Mouse (Mus musculus) urinary bladder, postnatal 14 days (tissue): ENCODE measurements at regions not wholly inside any gene's neighbourhood (a gene's known extent, or its start where the extent isn't known, plus 50 kb on each side); places are given as distances from the start of the nearest gene placed in this dataset.

Experiments used
- DNase-seq: peaks from one replicate; pipeline ENCODE4 v3.0.0; 2021; ENCODE audit warnings: low spot score

DNA sequence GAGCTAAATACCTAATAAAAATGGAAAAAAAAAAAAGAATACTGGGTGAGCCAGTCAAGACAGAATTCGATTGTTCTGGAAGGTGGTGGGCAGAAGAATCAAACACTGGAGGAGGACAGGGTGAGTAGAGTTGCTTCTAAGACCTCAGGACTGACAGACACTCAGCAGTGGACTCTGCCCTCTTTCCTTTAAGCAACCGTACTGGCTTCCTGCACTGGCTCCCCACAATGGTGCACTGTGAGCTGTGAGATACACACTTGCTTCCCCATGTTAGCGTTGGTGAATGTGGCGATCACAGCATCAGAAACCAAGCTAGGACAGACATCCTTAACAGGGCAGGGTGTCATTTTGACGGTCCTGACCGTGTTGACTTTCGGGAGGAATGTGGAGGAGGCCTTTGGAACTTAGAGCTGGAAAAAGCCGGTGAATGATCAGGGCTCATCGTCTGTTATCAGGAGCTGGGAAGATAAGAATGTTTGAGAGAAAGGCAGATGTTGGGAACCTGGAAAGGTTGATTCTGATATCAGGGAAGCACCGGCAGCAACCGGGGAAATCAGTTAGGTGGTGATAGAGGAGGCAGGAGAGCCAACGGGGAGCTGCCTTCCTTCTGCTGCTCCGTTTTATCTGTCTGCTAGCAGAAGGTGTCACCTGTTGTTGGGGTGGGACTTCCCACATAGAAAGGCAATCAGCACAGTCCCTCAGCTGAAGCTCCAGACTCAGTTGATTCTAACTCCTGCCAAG is 254.8 kb downstream of the Ajap1 start:
- DNase-seq, result no peak

DNA sequence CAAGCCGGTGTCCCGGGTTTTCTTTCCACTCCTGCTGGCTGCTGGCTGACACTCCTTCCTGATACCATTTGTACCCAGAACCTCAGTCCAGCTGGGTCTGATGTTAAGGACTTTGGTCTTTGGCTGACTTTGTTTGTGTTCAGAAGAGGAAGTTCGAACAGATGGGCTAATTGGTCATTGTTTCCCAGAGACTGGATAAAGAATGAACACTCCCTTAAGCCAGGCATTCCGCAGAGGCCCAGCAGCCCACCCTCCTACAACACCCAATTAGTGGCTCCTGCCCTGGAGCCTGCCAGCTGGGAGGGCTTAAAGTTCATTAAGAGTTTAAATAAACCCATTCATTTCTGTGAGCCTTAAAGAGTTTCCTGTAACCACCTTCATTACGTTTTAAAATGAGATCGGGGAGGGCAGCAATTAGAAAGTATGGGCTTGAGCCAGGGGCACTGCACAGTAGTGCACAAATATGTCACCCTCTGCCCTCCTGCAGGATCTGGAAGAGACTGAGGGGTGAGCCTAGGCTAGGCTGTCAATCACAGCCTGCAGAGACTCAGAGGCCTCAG is 257.9 kb downstream of the Ajap1 start:
- DNase-seq, result no peak

DNA sequence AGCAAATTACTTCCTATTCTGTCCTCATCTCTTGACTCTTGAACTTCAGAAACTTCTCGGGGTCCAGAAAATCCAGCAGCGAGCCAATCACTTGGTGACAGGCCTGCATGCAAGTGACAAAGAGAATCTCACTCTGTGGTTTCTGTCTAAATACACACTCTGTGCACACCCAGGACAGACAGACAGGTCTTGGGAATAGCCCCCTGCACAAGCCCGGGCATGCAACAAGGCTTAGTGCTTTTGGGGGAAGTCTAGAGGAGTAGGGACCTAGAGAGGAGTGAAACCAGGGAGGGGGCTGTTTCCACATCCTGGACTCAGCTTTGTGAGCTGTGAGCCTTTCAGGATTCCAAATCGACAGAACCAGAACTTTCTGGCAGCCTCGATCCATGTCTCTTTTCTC is 259.6 kb downstream of the Ajap1 start:
- DNase-seq, result no peak

DNA sequence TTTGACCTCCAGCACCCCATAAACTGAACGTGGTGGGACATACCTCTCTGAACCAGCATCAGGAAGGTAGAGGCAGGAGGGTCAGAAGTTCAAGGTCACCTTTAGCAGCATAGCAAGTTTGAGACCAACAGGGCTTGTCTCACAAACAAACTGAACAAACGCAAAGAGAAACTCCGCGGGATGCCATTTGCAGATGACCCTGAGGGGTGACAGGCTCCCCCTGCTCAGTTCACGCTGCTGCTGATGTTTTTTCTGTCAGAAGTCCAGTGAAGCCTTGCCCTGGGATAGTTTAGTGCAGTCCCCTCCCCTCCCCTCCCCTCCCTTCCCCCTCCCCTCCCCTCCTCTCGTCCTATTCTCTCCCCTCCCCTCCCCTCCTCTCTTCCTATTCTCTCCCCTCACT is 262.1 kb downstream of the Ajap1 start:
- no peak for DNase-seq

DNA sequence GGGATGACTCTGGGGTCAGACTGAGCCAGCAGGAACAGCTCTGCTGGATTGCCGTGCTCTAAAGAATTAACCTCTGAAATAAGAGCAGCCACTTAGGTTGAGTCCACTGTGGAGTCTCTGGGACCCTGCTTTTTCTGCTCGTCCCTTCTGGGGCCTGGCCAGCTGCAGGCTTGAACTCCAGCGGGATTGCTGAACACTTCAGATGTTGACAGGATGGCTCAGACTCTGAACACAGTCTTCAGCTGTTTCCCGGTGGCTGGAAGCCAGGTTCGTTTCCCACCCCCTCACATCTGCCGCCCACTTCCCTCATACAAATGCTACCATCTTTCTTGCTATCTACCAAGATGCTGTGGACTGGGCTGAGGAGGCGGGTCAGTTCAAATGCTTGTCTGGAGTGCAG is 262.5 kb downstream of the Ajap1 start:
- DNase-seq, result no peak

DNA sequence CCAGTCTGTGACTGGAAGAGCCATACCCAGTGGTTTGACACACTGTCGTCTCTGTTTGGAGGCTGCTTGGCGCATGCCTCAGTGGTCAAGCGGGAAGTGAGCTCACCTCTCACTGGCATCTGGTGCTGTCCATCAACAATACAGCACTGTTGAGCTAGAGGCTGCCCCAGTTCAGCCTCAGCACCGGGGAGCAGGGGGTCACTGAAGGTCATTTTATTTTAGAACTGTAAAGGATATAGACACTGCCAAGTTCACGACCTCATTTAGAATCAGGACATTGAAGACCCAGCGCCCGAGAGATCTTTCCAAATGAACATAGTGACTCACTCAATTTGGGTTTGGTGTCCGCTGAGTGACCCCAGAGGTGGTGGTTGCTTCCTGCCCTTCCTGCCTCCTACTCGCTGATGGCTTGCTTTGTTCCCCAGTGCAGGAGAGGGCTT is 265.1 kb downstream of the Ajap1 start:
- no peak for DNase-seq

DNA sequence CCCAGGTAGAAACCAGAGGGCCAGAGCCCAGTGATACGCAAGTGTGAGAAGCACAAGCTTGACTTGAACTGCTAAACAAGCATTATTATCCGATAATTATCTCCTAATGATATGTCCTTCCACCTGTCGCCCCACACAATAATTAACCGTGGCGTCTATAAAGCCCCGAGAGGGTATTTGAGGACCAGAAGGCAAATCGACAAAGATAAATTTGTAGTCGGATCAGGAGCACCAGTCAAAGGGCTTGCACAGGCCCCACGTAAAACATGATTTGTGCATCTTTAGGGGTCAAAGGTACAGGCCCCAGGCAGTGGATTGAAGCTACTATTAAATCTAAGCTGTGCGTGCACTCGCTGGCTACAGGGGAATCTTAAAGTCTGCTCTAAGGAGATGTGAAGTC is 270.5 kb downstream of the Ajap1 start:
- no peak for DNase-seq

DNA sequence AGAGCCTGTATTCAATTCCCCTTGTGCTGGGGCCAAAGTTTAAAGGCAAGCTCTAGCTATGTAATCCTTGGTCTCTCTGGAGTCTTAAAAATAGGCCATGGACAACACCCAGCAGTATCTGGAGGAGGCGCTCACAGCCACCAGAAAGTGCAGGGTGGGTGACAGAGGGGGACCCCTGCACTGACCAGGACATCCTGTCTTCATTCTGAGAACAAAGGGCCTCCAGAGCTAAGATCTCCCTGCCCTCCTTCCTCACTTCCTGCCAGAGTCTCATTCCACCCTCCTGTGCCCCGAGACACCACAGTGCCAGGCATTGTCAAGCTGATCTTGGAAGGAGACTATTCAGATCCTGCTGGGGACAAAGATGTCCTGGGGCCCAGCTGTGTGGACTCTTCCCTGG is 273.8 kb downstream of the Ajap1 start:
- no peak for DNase-seq

DNA sequence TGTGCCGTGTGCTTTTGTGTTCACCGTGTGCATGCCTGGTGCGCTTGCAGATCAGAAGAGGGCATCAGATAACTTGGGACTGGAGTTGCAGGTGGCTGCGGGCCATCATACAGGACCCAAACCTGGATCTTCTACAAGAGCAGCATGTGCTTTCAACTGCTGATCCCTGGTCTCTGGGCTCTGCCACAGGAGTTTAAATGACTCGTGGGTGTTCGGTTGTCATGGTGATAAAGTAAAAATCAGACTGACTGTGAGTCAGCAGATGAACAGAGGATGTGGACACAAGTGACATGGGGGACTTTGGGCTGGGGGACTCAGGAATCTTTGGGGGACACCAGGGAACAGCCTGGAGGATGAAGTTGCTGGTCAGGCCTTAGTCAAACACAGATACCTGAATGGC is 274.4 kb downstream of the Ajap1 start:
- no peak for DNase-seq

DNA sequence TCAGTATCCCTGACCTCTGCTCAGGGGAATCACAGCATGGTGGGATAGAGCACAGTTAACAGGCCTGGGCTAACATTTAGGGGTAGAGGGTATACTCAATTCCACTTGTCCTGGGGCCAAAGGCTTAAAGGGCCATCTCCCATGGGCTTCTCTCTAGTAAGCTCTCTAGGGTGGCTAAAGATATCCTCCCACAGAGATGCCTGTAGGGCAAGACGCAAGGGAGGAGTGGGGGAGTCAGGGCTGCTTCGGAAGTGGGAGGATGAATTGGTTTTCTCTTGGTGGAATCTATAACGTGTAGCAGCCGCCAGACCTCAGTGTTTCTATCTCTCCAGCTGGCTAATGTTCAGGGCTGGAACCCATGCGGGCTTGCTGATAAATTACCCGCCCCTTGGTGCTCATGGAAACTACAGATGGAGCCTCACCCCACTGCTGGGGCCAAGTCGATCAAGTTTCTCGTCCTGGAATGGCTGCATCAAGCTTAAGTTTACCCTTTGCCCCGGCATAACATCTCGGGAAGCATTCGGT is 275.0 kb downstream of the Ajap1 start:
- no peak for DNase-seq

DNA sequence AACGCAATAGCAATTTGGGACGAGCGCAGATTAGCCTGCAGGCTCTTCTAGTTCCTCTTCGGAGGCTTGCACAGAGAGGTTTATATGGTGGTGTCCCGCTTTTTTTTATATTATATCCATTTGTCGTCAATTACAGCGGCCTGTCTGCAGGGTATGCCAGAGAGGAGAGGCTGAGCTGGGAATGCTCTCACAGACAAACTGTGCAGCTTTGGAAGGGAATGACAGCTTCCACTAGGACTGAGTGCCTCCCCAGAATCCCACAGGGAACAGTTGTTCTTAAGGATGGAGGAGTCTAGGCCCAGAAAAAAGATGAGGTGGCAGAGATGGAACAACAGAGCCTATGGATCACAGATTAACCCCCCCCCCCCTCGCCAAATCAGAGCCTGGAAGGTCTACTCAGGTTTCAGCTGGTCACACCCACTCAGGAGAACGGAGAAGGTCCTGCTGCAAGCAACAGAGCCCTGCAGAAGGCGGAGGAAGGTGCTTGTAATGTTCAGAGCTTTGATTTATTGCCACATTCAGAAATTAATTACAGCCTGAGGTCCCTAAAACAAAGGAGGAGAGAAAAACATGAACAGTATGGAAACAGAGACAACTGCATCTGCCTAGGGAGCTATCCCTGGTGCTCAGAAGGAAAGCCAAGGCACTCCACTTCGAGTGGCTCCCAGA is 275.7 kb downstream of the Ajap1 start:
- DNase-seq, result no peak

DNA sequence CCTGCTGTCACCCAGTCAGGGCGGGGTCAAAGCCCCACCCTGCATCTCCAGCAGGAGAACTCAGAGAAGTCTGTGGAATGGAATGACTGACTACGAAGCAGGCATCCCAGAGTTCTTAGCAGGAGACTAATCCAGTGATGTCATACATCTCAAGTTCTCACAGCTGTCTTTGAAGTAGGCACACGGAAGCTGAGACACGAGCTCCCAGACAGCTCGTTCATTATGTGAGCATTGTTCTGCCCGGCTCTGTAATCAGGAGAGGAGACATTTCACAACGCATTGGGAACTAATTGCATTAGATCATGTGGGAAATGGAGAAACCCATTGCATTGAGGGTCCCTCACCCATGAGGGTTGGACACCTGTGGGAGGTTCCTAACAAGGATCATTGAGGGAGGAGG is 277.8 kb downstream of the Ajap1 start:
- no peak for DNase-seq

DNA sequence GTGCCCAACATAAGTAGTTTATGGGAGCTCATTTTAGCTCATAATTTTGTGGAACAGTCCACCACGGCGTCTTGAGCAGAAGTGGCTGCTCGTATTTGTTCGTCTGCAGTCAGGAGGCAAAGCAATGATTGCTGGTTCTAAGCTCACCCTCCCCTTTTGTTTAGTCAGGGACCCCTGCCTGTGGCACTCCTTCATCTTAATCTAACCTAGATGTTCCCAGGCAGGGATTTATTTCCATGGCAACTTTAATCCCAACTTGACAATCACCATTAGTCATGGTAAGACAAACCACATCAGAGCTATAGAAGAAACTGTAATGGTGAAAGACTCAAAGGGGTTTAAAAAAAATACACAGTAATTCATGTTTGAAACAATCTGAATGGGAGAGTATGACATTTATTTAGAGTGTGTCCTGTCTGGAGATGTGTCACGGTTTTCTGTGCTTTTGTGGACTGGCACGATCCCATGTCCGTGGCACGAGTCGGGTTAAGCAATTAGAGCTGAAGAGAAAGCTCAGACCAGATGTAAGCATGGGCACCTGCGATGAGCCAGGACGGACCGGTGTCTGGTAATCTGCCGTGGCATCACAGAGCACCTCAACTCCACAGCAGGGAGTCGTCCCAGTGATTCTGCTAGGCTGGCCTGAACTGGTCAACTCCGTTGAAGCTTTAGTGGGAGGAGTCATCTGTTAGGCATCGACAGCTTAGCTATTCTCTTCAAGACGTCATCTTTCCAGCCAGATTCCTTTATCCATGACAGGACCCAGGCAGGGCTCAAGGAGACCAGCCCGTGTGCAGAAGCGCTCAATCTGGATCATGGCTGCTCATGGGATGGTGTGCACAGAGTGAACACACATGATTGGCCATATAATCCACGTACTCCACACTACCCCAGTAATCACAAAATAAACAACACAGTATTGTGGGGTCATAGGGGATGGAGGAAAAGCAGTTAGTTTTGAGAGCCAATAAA is 281.5 kb downstream of the Ajap1 start:
- no peak for DNase-seq

DNA sequence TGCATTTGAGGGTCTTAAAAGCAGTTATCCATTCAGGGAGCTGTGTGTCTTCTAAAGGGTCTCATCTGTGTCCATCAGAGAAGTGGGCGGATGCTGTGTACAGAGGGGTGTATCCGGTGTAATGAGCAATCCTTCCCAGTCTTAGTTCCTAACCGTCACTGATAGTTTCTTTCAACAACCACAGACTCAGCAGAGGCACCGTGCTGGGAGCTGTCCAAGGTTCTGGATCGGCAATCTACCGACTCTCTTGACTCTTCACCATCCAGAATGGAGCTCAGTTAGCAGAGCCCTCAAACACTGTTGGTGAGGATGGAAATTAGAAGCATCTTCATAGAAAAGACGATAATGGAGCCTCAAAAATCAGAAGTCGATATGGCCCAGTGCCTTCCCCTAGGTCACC is 293.1 kb downstream of the Ajap1 start:
- peak; percentile 66 for DNase-seq

DNA sequence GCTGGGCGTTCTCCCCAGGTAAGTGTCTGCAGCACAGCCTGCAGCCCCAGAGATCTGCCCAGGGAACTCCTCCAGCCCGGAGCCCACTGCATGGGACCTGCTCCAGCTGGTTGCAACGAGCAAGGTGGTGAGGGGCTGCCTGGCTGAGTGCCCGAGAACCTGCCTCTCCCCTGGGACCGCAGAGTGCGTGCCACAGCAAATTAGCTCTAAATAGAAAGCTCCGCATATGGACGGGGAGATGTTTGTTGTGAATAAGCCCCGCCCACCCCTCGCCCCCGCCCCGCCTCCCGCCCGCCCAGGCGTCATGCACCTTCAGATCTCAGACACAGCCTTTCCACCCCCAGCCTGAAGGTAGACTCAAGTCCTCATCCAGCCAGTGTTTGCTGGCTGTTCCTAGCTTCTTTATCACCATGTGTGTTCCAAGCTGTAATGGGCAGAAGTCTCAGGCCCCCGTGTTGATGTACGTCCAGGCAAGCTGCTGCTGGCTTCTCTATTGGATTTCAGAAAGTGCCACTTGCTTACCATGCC is 294.0 kb downstream of the Ajap1 start:
- DNase-seq, result no peak

DNA sequence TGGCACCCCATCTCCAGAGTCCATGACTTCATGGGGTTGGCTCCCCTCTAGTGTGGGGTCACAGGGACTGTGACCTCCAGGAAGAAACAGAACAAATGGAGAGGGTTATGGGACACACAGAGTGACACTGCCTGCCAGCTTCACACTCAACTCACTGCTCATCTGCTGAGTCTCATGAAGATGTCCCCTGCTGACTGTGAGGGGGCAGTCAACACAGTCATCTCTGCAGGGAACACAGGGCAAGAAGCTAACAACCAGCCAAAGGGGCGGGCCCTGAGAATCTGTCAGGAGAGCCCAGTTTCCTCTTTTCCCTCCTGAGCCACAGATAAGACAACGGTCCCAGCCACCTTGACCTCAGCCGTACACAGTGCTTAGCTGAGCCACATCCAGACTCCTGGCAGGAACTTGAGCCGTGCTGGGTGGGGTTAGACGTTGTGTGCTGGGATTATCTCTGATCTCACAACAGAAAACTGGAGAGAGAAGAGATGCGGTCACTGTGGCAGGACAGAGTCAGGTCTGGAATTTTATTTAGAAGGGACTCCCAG is 294.6 kb downstream of the Ajap1 start:
- DNase-seq, result no peak

DNA sequence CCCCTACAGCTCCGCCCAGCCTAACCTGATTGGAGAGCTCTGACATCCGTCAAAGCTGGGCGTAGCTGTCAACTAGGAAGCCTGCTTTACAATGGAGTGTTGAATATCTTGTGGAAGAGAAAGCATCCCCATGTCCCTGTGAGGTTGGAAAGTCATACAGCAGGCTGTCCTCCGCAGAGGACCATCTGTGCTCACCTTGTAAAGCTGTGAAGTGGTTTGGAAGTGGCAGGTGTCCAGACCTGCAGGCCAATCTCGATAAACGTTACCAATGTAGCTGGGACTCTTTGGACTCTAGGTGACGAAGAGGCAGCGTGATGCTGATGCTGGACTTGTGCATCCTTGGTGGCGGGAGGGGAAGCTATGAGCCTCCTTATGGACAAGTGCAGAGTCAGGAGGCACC is 305.1 kb downstream of the Ajap1 start:
- DNase-seq, result no peak

DNA sequence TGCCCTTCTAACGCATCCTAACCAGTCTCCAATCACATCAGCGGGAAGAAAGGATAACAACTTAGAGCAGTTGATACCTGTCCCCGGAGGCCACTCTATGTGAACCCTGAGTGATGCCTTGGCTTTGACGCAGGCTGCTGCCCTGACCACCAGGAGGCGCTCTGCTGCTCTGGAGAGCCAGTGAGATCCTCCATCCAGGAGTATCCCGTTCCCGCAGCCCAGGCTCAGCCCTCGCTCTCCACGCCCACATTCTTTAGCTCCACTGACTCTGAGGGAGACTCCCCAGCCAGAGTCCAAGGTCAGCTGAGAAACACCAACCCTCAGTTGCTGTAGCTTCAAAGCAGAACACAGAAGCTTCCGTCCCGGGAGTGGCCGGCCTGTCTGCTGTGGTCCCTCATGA is 307.0 kb downstream of the Ajap1 start:
- peak; percentile 39 for DNase-seq

DNA sequence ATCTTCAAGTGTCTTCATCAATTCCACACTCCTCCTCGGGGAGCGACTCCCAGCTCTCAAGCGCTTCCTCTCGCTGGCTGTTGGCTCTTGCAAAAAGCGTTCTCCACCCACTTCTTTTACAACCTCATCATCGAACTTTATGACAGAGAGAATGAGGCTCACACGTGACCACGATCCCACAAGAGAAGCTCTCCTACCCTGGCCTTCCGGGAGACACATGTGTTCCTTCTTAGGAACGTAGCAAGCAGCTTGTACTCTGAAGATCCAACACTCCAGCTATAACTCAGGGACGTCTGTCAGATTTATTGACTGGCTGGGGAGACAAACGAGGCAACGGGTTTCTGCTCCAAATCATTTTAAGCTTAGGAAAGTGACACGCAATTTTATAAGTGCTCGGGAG is 307.5 kb downstream of the Ajap1 start:
- no peak for DNase-seq

DNA sequence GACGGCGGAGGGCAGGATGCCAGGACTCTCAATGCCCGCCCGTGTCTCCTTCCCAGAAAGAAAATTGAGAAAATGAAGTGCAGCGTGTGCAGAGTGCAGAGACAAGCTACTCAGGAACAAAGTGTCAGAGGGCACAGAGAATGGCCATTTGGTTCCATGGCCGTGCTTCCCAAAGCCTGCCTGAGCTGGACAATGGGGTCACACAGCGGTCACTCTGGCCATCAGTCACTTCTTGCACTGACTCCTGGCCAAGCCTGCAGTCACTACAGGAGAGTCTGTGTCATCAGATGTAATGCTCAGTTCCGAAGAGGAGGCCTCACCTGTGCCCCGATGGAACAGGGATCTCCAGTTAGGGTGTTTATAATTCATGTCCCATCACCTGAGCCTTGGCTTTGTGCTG is 312.6 kb downstream of the Ajap1 start:
- DNase-seq, result no peak

DNA sequence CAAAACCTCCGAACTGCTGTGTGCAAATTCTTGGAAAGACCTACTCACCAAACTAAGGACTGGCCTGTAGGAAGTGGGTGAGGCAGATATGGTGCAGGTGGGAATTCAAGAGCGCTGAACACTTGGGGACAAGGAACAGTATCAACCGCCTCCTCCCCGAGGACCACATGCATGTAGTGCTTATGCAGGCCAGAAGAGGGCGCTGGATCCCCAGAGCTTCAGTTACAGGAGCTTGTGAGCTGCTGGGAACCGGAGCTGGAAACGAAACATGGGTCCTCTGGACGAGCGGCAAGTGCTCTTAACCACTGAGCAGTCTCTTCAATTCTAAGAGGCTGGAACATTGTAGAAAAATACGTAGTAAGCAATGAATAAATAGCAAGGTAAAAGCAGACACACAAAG is 317.8 kb downstream of the Ajap1 start:
- DNase-seq, result no peak

DNA sequence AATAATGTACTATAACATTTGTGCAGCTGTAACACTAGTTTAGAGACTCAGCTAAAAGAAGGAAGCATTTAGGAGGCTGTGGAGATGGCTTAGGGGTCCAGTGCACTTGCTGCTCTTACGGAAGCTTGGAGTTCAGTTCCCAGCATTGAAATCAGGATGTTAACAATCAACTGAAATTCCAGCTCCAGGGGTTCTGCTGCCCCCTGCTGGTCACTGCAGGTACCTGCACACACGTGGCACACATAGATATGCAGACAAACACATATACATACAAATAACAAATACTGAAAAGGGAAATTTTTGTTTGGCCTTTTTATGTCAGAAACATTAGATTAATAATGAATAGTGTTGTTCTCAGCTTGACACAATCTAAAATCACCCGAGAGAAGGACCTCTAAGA is 322.5 kb downstream of the Ajap1 start:
- no peak for DNase-seq
